Mouse (Mus musculus): ENCODE measurements around the gene Smtnl1. TPM values are rescaled to one million over a fixed set of nuclear protein-coding genes. Genes with fewer than 3 reads are reported as not detected.

Smtnl1 gene
- polyA plus RNA-seq, 1 experiment from 2014 or later, result not detected

GRCm38 (mm10) chr2:84858551-84858950, 36.1 kb upstream of the Smtnl1 start:
- no peaks in the 10 kb centered on the region for H3K9me3 ChIP-seq (replicated peaks; ENCODE audit: control insufficient read depth, low read length)
- ATAC-seq (no peak), DNase-seq (ENCODE audit: low spot score) (no peak)
- no peak overlapping the region for H3K4me3 ChIP-seq (ENCODE audit: low read depth, low read length)
- no peaks in the 10 kb centered on the region for H3K27me3 ChIP-seq (replicated peaks; ENCODE audit: control insufficient read depth, insufficient read depth, low read length)
- H3K27ac ChIP-seq (ENCODE audit: low read depth, low read length), result no peak overlapping the region
- H3K4me1 ChIP-seq (ENCODE audit: control insufficient read depth, insufficient read depth, low read length), result no peaks in the 10 kb centered on the region
- no peak overlapping the region for H3K4me2 ChIP-seq (ENCODE audit: low read length)
- H3K9ac ChIP-seq (ENCODE audit: low read length), result no peak overlapping the region
- no peaks in the 10 kb centered on the region for H3K36me3 ChIP-seq (ENCODE audit: control insufficient read depth, insufficient read depth, low read length)
- WGBS, result 86% methylated on average over 1 of the region's 1 CpGs

- Histone ChIP-seq H3K9me3 (replicated peaks; ENCODE audit: control insufficient read depth, low read length) (no peaks in the 10 kb centered on the region), H3K9ac (ENCODE audit: low read length) (no peak overlapping the region), H3K27ac (ENCODE audit: low read depth, low read length) (no peak overlapping the region), H3K4me3 (ENCODE audit: low read depth, low read length) (no peak overlapping the region), H3K36me3 (ENCODE audit: control insufficient read depth, insufficient read depth, low read length) (no peaks in the 10 kb centered on the region), H3K4me2 (ENCODE audit: low read length) (no peak overlapping the region), H3K27me3 (replicated peaks; ENCODE audit: control insufficient read depth, insufficient read depth, low read length) (no peaks in the 10 kb centered on the region), H3K4me1 (ENCODE audit: control insufficient read depth, insufficient read depth, low read length) (no peaks in the 10 kb centered on the region)
- DNase-seq (ENCODE audit: low spot score), result peak; percentile 79
- 49% methylated on average over 2 of the region's 2 CpGs for WGBS
- peak; percentile 81 for ATAC-seq
Observed at GRCm38 (mm10) chr2:84855732-84856131, 33.3 kb upstream of the Smtnl1 start.

- no peak for DNase-seq (ENCODE audit: low spot score)
- H3K4me1 ChIP-seq (ENCODE audit: control insufficient read depth, insufficient read depth, low read length), result no peaks in the 10 kb centered on the region
- no peaks in the 10 kb centered on the region for H3K9me3 ChIP-seq (replicated peaks; ENCODE audit: control insufficient read depth, low read length)
- no peaks in the 10 kb centered on the region for H3K27me3 ChIP-seq (replicated peaks; ENCODE audit: control insufficient read depth, insufficient read depth, low read length)
- H3K9ac ChIP-seq (ENCODE audit: low read length), result no peak overlapping the region
- 0 out of 2 replicates have a peak, but pooled peaks cover 3% of the 10 kb centered on the region for H3K36me3 ChIP-seq (ENCODE audit: control insufficient read depth, insufficient read depth, low read length)
- 32% methylated on average over 23 of the region's 23 CpGs for WGBS
- H3K4me3 ChIP-seq (ENCODE audit: low read depth, low read length), result no peak overlapping the region
- H3K4me2 ChIP-seq (ENCODE audit: low read length), result no peak overlapping the region
- ATAC-seq, result no peak
- H3K27ac ChIP-seq (ENCODE audit: low read depth, low read length), result no peak overlapping the region
Observed at GRCm38 (mm10) chr2:84851130-84852040, 28.9 kb upstream of the Smtnl1 start.

GRCm38 (mm10) chr2:84850407-84851129, 28.1 kb upstream of the Smtnl1 start:
- ATAC-seq, result no peak
- H3K4me2 ChIP-seq (ENCODE audit: low read length), result no peak overlapping the region

GRCm38 (mm10) chr2:84845226-84845625, 22.8 kb upstream of the Smtnl1 start:
- no peak for ATAC-seq
- WGBS, result 71% methylated on average over 1 of the region's 1 CpGs
- no peaks in the 10 kb centered on the region for H3K9me3 ChIP-seq (replicated peaks; ENCODE audit: control insufficient read depth, low read length)

More at GRCm38 (mm10) chr2:84850407-84851129, 28.1 kb upstream of the Smtnl1 start:
- Histone ChIP-seq H3K4me1 (ENCODE audit: control insufficient read depth, insufficient read depth, low read length) (no peaks in the 10 kb centered on the region), H3K27ac (ENCODE audit: low read depth, low read length) (no peak overlapping the region), H3K4me3 (ENCODE audit: low read depth, low read length) (no peak overlapping the region), H3K9me3 (replicated peaks; ENCODE audit: control insufficient read depth, low read length) (no peaks in the 10 kb centered on the region), H3K36me3 (ENCODE audit: control insufficient read depth, insufficient read depth, low read length) (0 out of 2 replicates have a peak, but pooled peaks cover 3% of the 10 kb centered on the region), H3K27me3 (replicated peaks; ENCODE audit: control insufficient read depth, insufficient read depth, low read length) (no peaks in the 10 kb centered on the region), H3K9ac (ENCODE audit: low read length) (no peak overlapping the region)
- 65% methylated on average over 7 of the region's 7 CpGs for WGBS
- DNase-seq (ENCODE audit: low spot score), result no peak

GRCm38 (mm10) chr2:84843654-84844053, 21.2 kb upstream of the Smtnl1 start:
- Histone ChIP-seq H3K4me3 (ENCODE audit: low read depth, low read length) (no peak overlapping the region), H3K27me3 (replicated peaks; ENCODE audit: control insufficient read depth, insufficient read depth, low read length) (peaks cover 7% of the 10 kb centered on the region), H3K4me2 (ENCODE audit: low read length) (no peak overlapping the region), H3K9ac (ENCODE audit: low read length) (no peak overlapping the region), H3K36me3 (ENCODE audit: control insufficient read depth, insufficient read depth, low read length) (no peaks in the 10 kb centered on the region), H3K4me1 (ENCODE audit: control insufficient read depth, insufficient read depth, low read length) (peaks cover 5% of the 10 kb centered on the region; the same call in 1 of the 2 replicates), H3K27ac (ENCODE audit: low read depth, low read length) (no peak overlapping the region), H3K9me3 (replicated peaks; ENCODE audit: control insufficient read depth, low read length) (no peaks in the 10 kb centered on the region)
- WGBS, result 84% methylated on average over 6 of the region's 6 CpGs
- no peak for ATAC-seq
- no peak for DNase-seq (ENCODE audit: low spot score)

More at GRCm38 (mm10) chr2:84845226-84845625, 22.8 kb upstream of the Smtnl1 start:
- Histone ChIP-seq H3K36me3 (ENCODE audit: control insufficient read depth, insufficient read depth, low read length) (0 out of 2 replicates have a peak, but pooled peaks cover 3% of the 10 kb centered on the region), H3K4me2 (ENCODE audit: low read length) (no peak overlapping the region), H3K4me1 (ENCODE audit: control insufficient read depth, insufficient read depth, low read length) (no peaks in the 10 kb centered on the region; the same call in 1 of the 2 replicates), H3K27me3 (replicated peaks; ENCODE audit: control insufficient read depth, insufficient read depth, low read length) (no peaks in the 10 kb centered on the region), H3K27ac (ENCODE audit: low read depth, low read length) (no peak overlapping the region), H3K9ac (ENCODE audit: low read length) (no peak overlapping the region), H3K4me3 (ENCODE audit: low read depth, low read length) (no peak overlapping the region)
- DNase-seq (ENCODE audit: low spot score), result no peak

- Histone ChIP-seq H3K9ac (ENCODE audit: low read length) (no peak overlapping the region), H3K36me3 (ENCODE audit: control insufficient read depth, insufficient read depth, low read length) (no peaks in the 10 kb centered on the region), H3K4me2 (ENCODE audit: low read length) (peak overlapping the region; percentile 97; the same call in 1 of the 2 replicates), H3K4me3 (ENCODE audit: low read depth, low read length) (no peak overlapping the region), H3K27ac (ENCODE audit: low read depth, low read length) (no peak overlapping the region), H3K4me1 (ENCODE audit: control insufficient read depth, insufficient read depth, low read length) (peaks cover 5% of the 10 kb centered on the region; the same call in 1 of the 2 replicates), H3K9me3 (replicated peaks; ENCODE audit: control insufficient read depth, low read length) (no peaks in the 10 kb centered on the region), H3K27me3 (replicated peaks; ENCODE audit: control insufficient read depth, insufficient read depth, low read length) (peaks cover 12% of the 10 kb centered on the region)
- DNase-seq (ENCODE audit: low spot score) (no peak), ATAC-seq (no peak)
Observed at GRCm38 (mm10) chr2:84841905-84842304, 19.5 kb upstream of the Smtnl1 start.

- Histone ChIP-seq H3K4me1 (ENCODE audit: control insufficient read depth, insufficient read depth, low read length) (peaks cover 5% of the 10 kb centered on the region; the same call in 1 of the 2 replicates), H3K4me3 (ENCODE audit: low read depth, low read length) (peak overlapping the region; percentile 55), H3K9ac (ENCODE audit: low read length) (peak overlapping the region; percentile 67), H3K36me3 (ENCODE audit: control insufficient read depth, insufficient read depth, low read length) (no peaks in the 10 kb centered on the region), H3K9me3 (replicated peaks; ENCODE audit: control insufficient read depth, low read length) (no peaks in the 10 kb centered on the region), H3K27ac (ENCODE audit: low read depth, low read length) (peak overlapping the region; percentile 48; the same call in 1 of the 2 replicates), H3K4me2 (ENCODE audit: low read length) (peak overlapping the region; percentile 97), H3K27me3 (replicated peaks; ENCODE audit: control insufficient read depth, insufficient read depth, low read length) (peaks cover 12% of the 10 kb centered on the region)
- WGBS, result 7% methylated on average over 17 of the region's 17 CpGs
- no peak for ATAC-seq
- DNase-seq (ENCODE audit: low spot score), result no peak
Observed at GRCm38 (mm10) chr2:84840748-84841563, 18.5 kb upstream of the Smtnl1 start.
